Mouse (Mus musculus): ENCODE measurements at regions not wholly inside any gene's neighbourhood (a gene's known extent, or its start where the extent isn't known, plus 50 kb on each side); places are given as distances from the start of the nearest gene placed in this dataset.

DNA sequence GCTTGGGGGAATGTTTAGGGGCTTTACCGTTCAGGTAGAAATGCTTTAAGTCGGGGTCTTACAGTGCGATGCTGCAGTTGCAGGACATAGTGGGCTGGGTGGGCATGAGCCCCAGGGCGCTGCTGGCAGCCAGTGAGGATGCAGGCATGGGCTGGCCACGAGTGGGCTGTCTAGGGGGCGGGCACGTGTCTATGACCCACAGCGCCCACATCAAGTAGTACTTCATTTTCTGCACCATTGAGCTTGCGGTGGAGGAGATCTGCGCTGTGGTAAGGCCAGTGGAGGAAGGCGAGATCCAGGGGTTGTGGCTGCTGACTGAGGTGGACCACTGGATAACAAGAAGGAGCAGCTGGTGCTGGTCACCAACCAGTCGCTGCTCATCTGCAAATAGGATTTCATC, 52.4 kb upstream of the Olfr291 start:
- Histone ChIP-seq H3K4me1 (ENCODE audit: control insufficient read depth in 1 of 2, insufficient read depth in 2 of 2, low read length in 2 of 2) (no peaks in the 10 kb centered on the region), H3K4me3 (ENCODE audit: control insufficient read depth in 1 of 2, insufficient read depth in 1 of 2, low read depth in 2 of 2, low read length in 2 of 2) (no peak overlapping the region), H3K27me3 (ENCODE audit: control insufficient read depth in 1 of 2, insufficient read depth in 2 of 2, low read length in 2 of 2) (no peaks in the 10 kb centered on the region), H3K9me3 (replicated peaks; ENCODE audit: insufficient read depth, low read length) (no peaks in the 10 kb centered on the region), H3K9ac (ENCODE audit: control insufficient read depth, low read depth, low read length, poor library complexity, severe bottlenecking) (no peak overlapping the region), H3K36me3 (ENCODE audit: control insufficient read depth in 1 of 2, insufficient read depth in 2 of 2, low read length in 2 of 2) (no peaks in the 10 kb centered on the region), H3K27ac (ENCODE audit: control insufficient read depth, low read depth, low read length) (no peak overlapping the region), H3K79me2 (ENCODE audit: control insufficient read depth, insufficient read depth, low read length, poor library complexity) (no peaks in the 10 kb centered on the region)
- no peak for TF ChIP-seq MYB (IDR thresholded peaks at IDR 0.05; ENCODE audit: low read depth, low read length)
- TF ChIP-seq MAFK (IDR thresholded peaks at IDR 0.05; ENCODE audit: borderline replicate concordance, low read depth, low read length), result no peak
- no peak for TF ChIP-seq TCF12 (IDR thresholded peaks at IDR 0.05; ENCODE audit: low read depth, low read length)
- TF ChIP-seq CHD1 (IDR thresholded peaks at IDR 0.05; ENCODE audit: low read depth, low read length), result no peak
- no peak for DNase-seq (ENCODE audit: low read depth, low spot score)

DNA sequence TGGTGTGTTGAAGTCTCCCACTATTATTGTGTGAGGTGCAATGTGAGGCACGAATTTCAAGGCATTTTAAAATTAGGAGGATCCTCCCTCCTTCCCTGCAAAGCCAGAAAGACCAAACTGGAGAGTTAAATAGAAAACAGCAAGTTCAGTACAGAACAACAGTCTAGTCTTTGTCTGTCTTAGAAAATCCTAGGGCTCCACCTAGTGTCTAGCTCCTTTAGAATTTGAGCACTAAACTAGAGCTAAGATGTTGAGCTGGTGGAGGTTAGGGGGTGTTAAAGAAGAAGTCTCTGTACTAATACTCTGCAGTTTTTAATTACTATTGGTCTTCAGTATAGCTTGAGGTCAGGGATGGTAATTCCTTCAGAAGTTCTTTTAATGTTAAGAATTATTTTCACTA, 58.7 kb upstream of the Olfr291 start:
- Histone ChIP-seq H3K27ac (ENCODE audit: control insufficient read depth, low read depth, low read length) (no peak overlapping the region), H3K36me3 (ENCODE audit: control insufficient read depth in 1 of 2, insufficient read depth in 2 of 2, low read length in 2 of 2) (no peaks in the 10 kb centered on the region), H3K4me3 (ENCODE audit: control insufficient read depth in 1 of 2, insufficient read depth in 1 of 2, low read depth in 2 of 2, low read length in 2 of 2) (no peak overlapping the region), H3K27me3 (ENCODE audit: control insufficient read depth in 1 of 2, insufficient read depth in 2 of 2, low read length in 2 of 2) (no peaks in the 10 kb centered on the region), H3K79me2 (ENCODE audit: control insufficient read depth, insufficient read depth, low read length, poor library complexity) (no peaks in the 10 kb centered on the region), H3K4me1 (ENCODE audit: control insufficient read depth in 1 of 2, insufficient read depth in 2 of 2, low read length in 2 of 2) (no peaks in the 10 kb centered on the region), H3K9me3 (replicated peaks; ENCODE audit: insufficient read depth, low read length) (no peaks in the 10 kb centered on the region), H3K9ac (ENCODE audit: control insufficient read depth, low read depth, low read length, poor library complexity, severe bottlenecking) (no peak overlapping the region)
- DNase-seq (ENCODE audit: low read depth, low spot score), result peak; percentile 13
- TF ChIP-seq MYC (IDR thresholded peaks at IDR 0.05; ENCODE audit: low read depth, low read length), result no peak
- peak in 1 of 3 experiments; percentile 41; a peak in 1 of 6 replicates for TF ChIP-seq CTCF (IDR thresholded peaks at IDR 0.05 in 2 of 3, conservative IDR thresholded peaks at IDR 0.05 in 1 of 3; ENCODE audit: control insufficient read depth in 1 of 3, insufficient read depth in 1 of 3, low read depth in 2 of 3, low read length in 3 of 3, poor library complexity in 1 of 3, severe bottlenecking in 1 of 3)
- peak; percentile 44 for TF ChIP-seq RAD21 (IDR thresholded peaks at IDR 0.05; ENCODE audit: low read depth, low read length)
- no peak for TF ChIP-seq SIN3A (IDR thresholded peaks at IDR 0.05; ENCODE audit: low read length)
- TF ChIP-seq ZC3H11A (IDR thresholded peaks at IDR 0.05; ENCODE audit: low read depth, low read length), result peak; percentile 40; the same call in 1 of the 2 replicates
- TF ChIP-seq SMC3 (IDR thresholded peaks at IDR 0.05; ENCODE audit: low read depth, low read length), result peak; percentile 44

DNA sequence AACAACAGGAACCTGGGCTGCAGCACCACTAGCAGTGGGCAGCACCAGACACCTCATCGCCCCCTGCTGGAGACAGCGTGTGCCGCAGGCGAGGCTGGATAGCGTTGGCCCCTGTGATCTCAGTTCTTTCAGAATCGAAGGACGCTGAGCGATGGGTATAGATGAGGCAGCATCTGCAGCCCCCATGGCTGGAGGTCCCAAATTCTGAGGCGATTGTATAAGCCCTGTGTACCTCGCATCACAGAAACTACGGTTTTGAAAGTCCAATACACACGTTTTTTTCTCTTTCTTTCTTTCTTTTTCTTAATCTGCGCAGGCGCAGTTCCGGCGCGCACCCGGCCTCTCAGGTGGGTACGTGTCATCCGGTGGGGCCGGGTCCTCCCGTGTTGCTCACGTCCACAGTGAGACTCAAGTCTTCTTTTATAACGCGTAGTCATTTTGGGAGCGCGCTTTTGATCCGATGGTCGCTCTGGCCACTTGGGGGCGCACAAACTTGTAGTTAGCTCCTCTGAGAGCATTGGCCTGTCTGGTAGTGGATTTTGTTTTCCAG, 74.0 kb upstream of the Olfr291 start:
- Histone ChIP-seq H3K79me2 (ENCODE audit: control insufficient read depth, insufficient read depth, low read length, poor library complexity) (no peaks in the 10 kb centered on the region), H3K36me3 (ENCODE audit: control insufficient read depth in 1 of 2, insufficient read depth in 2 of 2, low read length in 2 of 2) (no peaks in the 10 kb centered on the region), H3K27me3 (ENCODE audit: control insufficient read depth in 1 of 2, insufficient read depth in 2 of 2, low read length in 2 of 2) (no peaks in the 10 kb centered on the region), H3K4me1 (ENCODE audit: control insufficient read depth in 1 of 2, insufficient read depth in 2 of 2, low read length in 2 of 2) (no peaks in the 10 kb centered on the region), H3K9me3 (replicated peaks; ENCODE audit: insufficient read depth, low read length) (no peaks in the 10 kb centered on the region), H3K4me3 (ENCODE audit: control insufficient read depth in 1 of 2, insufficient read depth in 1 of 2, low read depth in 2 of 2, low read length in 2 of 2) (peak overlapping the region; percentile 58 to 75), H3K27ac (ENCODE audit: control insufficient read depth, low read depth, low read length) (peak overlapping the region; percentile 35), H3K9ac (ENCODE audit: control insufficient read depth, low read depth, low read length, poor library complexity, severe bottlenecking) (peak overlapping the region; percentile 67)
- peak; percentile 95 for DNase-seq (ENCODE audit: low read depth, low spot score)
- TF ChIP-seq ETS1 (IDR thresholded peaks at IDR 0.05; ENCODE audit: low read depth, low read length) (no peak), E2F4 (IDR thresholded peaks at IDR 0.05; ENCODE audit: borderline replicate concordance, low read depth, low read length) (no peak), UBTF (IDR thresholded peaks at IDR 0.05; ENCODE audit: borderline replicate concordance, insufficient read depth, low read depth, low read length) (no peak), CHD1 (IDR thresholded peaks at IDR 0.05; ENCODE audit: low read depth, low read length) (no peak), BHLHE40 (IDR thresholded peaks at IDR 0.05; ENCODE audit: borderline replicate concordance, low read depth, low read length) (no peak), ZMIZ1 (IDR thresholded peaks at IDR 0.05; ENCODE audit: low read depth, low read length) (no peak), GATA1 (IDR thresholded peaks at IDR 0.05; ENCODE audit: low read depth, low read length) (no peak), TCF12 (IDR thresholded peaks at IDR 0.05; ENCODE audit: low read depth, low read length) (no peak), POLR2AphosphoS2 (IDR thresholded peaks at IDR 0.05; ENCODE audit: low read length) (no peak), TAL1 (IDR thresholded peaks at IDR 0.05; ENCODE audit: low read length) (no peak), HCFC1 (IDR thresholded peaks at IDR 0.05; ENCODE audit: low read depth, low read length) (peak; percentile 68), TBP (IDR thresholded peaks at IDR 0.05; ENCODE audit: low read depth, low read length) (0 out of 2 replicates have a peak, but pooled peaks have one; percentile 41), POLR2A (IDR thresholded peaks at IDR 0.05; ENCODE audit: control insufficient read depth in 1 of 2, insufficient read depth in 1 of 2, low read depth in 1 of 2, low read length in 2 of 2, poor library complexity in 1 of 2) (no peak; a peak in 1 of 4 replicates), SIN3A (IDR thresholded peaks at IDR 0.05; ENCODE audit: low read length) (0 out of 2 replicates have a peak, but pooled peaks have one; percentile 10), MYC (IDR thresholded peaks at IDR 0.05; ENCODE audit: low read depth, low read length) (no peak), USF1 (IDR thresholded peaks at IDR 0.05; ENCODE audit: low read depth, low read length) (no peak), ZC3H11A (IDR thresholded peaks at IDR 0.05; ENCODE audit: low read depth, low read length) (peak; percentile 53), MYB (IDR thresholded peaks at IDR 0.05; ENCODE audit: low read depth, low read length) (no peak), MXI1 (IDR thresholded peaks at IDR 0.05; ENCODE audit: low read depth, low read length) (no peak; the same call in 1 of the 2 replicates), MEF2A (IDR thresholded peaks at IDR 0.05; ENCODE audit: extremely low read depth, insufficient replicate concordance, low read depth, low read length, poor library complexity, severe bottlenecking) (no peak), RAD21 (IDR thresholded peaks at IDR 0.05; ENCODE audit: low read depth, low read length) (peak; percentile 56), EP300 (IDR thresholded peaks at IDR 0.05; ENCODE audit: low read depth in 1 of 2, low read length in 2 of 2) (no peak)
